Mouse (Mus musculus) urinary bladder, postnatal 4 days (tissue): ENCODE data around the gene Rftn1.

Experiments
- DNase-seq, 2 experiments: peaks; one replicate each; pipeline ENCODE4 v3.0.0; 2021 to 2022; ENCODE audit warnings: low spot score in 2 of 2

The Rftn1 gene

GRCm38 (mm10) chr17:50094077-50094476 is 96.4 kb downstream of the Rftn1 start:
- DNase-seq: no peak

GRCm38 (mm10) chr17:50093356-50093755 is 97.1 kb downstream of the Rftn1 start:
- no peak for DNase-seq

GRCm38 (mm10) chr17:50092848-50093247 is 97.6 kb downstream of the Rftn1 start:
- DNase-seq: no peak

- no peak for DNase-seq
These were observed 98.6 kb downstream of the Rftn1 start for GRCm38 (mm10) chr17:50091829-50092228.

GRCm38 (mm10) chr17:50089725-50090124 is 100.7 kb downstream of the Rftn1 start:
- no peak for DNase-seq

- no peak for DNase-seq
These were observed 102.4 kb downstream of the Rftn1 start for GRCm38 (mm10) chr17:50088054-50088453.

GRCm38 (mm10) chr17:50086887-50087286 is 103.6 kb downstream of the Rftn1 start:
- no peak for DNase-seq

GRCm38 (mm10) chr17:50084721-50085120 is 105.8 kb downstream of the Rftn1 start:
- DNase-seq: no peak

- no peak for DNase-seq
These were observed 106.5 kb downstream of the Rftn1 start for GRCm38 (mm10) chr17:50083937-50084336.

- DNase-seq: no peak
These were observed 107.5 kb downstream of the Rftn1 start for GRCm38 (mm10) chr17:50082947-50083346.

GRCm38 (mm10) chr17:50081647-50082046 is 108.8 kb downstream of the Rftn1 start:
- no peak for DNase-seq

- DNase-seq: no peak
These were observed 109.5 kb downstream of the Rftn1 start for GRCm38 (mm10) chr17:50080991-50081390.

- DNase-seq: no peak
These were observed 111.7 kb downstream of the Rftn1 start for GRCm38 (mm10) chr17:50078749-50079148.

- DNase-seq: no peak
These were observed 117.2 kb downstream of the Rftn1 start for GRCm38 (mm10) chr17:50072982-50073965.

GRCm38 (mm10) chr17:50071602-50071988 is 118.9 kb downstream of the Rftn1 start:
- no peak for DNase-seq

GRCm38 (mm10) chr17:50070822-50071601 is 119.5 kb downstream of the Rftn1 start:
- DNase-seq: no peak

GRCm38 (mm10) chr17:50069897-50070636 is 120.4 kb downstream of the Rftn1 start:
- DNase-seq: no peak

- no peak for DNase-seq
These were observed 121.3 kb downstream of the Rftn1 start for GRCm38 (mm10) chr17:50069205-50069604.

GRCm38 (mm10) chr17:50068681-50069138 is 121.8 kb downstream of the Rftn1 start:
- no peak for DNase-seq

- DNase-seq: no peak
These were observed 122.4 kb downstream of the Rftn1 start for GRCm38 (mm10) chr17:50067774-50068680.
